Mouse (Mus musculus) E14TG2a.4 (cell line): ENCODE measurements at regions not wholly inside any gene's neighbourhood (a gene's known extent, or its start where the extent isn't known, plus 50 kb on each side); places are given as distances from the start of the nearest gene placed in this dataset.

Experiments
- CTCF ChIP-seq: conservative IDR thresholded peaks from 2 replicates; pipeline ENCODE4 v1.5.1; 2014; ENCODE audit warnings: low read length
- NANOG ChIP-seq: IDR thresholded peaks from 2 replicates; pipeline ENCODE4 v1.6.1; 2014; ENCODE audit warnings: borderline replicate concordance, low read length, mixed read lengths
- POU5F1 ChIP-seq: IDR thresholded peaks from 2 replicates; pipeline ENCODE4 v1.6.1; 2014; ENCODE audit warnings: low read length, borderline replicate concordance

DNA sequence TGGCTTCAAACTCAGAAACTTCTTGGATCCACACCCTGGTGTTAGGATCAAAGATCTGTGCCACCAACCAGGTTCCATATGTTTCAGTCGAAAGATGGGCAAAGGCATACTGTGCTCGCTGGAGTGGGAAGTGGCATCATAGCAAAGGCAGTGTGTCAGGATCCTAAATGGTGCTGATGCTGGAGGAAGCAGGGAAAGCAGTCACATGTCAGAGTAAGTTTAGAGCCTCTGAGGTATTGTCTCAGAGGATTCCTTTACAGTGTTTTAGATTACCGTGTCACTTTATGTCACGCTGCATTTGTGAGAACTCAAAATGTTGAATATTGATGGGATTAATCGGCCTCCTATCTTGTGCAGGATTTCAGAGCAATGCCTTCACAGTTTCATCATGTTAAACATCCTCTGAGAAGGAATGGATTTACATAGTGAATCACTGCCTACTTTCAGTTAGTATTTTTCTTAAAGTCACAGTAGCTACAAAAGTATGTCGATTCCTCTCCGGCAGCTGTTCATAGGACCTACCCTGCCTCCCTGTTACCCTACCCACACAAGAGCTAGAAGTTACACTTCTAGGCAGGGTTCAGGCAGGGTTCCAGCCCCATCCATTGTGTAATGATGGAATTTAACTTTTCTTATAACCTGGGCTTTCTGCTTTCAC, 994.4 kb upstream of the Lrrc6 start:
- TF ChIP-seq CTCF: no peak
- TF ChIP-seq POU5F1: no peak
- TF ChIP-seq NANOG: no peak
